Mouse (Mus musculus): ENCODE data around the gene Enpp3. TPM values are rescaled to one million over a fixed set of nuclear protein-coding genes. Genes with fewer than 3 reads are reported as not detected.

The Enpp3 gene
- polyA plus RNA-seq, 1 experiment from 2014 or later, result 2.2 TPM

DNA sequence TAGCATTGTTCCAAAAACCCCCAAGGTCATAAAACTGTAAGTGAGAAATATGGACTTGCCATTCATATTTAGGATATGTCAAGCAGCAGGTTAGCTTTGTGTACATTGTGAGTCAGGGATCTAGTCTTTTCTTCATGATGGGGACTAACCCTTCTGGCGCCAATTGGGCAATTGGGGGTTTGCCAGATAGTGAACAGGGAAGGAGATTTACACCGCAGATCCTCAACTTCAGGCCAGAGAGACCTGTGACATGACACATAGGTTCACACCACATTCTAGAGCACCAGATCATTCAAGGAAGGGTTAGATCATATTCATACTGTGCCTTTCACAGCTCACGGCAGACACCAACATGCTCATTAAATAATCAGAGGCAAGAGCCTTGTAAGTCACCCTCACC is 58.7 kb downstream of the Enpp3 start:
- Histone ChIP-seq H3K27me3 (ENCODE audit: control insufficient read depth, insufficient read depth, low read depth, low read length) (no peaks in the 10 kb centered on the region), H3K36me3 (ENCODE audit: control insufficient read depth, insufficient read depth, low read length) (no peaks in the 10 kb centered on the region), H3K9me3 (ENCODE audit: control insufficient read depth, low read length) (no peaks in the 10 kb centered on the region), H3K27ac (ENCODE audit: low read length) (no peak overlapping the region), H3K4me1 (replicated peaks; ENCODE audit: control insufficient read depth, insufficient read depth, low read length) (peaks cover 5% of the 10 kb centered on the region), H3K4me3 (ENCODE audit: low read length) (no peak overlapping the region), H3K4me2 (ENCODE audit: low read depth, low read length) (no peak overlapping the region), H3K9ac (ENCODE audit: low read length) (no peak overlapping the region)
- ATAC-seq (ENCODE audit: low read depth), result no peak
- 83% methylated on average over 3 of the region's 3 CpGs for WGBS

DNA sequence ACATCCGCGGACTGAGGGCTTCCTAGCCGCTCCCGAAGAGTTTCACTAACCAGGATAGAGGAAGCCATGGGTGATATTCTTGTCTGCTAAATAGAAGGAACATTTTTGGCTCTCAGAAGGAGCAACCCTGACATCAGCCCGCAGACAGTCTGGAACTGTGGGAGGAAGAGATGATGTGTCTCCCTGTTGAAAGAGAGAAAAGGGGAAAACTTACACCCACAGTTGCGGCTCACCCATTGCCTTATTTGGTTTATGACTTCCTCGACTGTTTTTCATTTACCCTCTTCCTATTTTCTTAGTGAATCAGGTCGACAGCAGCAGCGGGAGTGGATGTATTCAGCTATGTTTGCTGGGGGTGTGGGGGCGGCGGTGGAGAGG is 64.0 kb downstream of the Enpp3 start:
- Histone ChIP-seq H3K4me3 (ENCODE audit: low read length) (no peak overlapping the region), H3K4me2 (ENCODE audit: low read depth, low read length) (no peak overlapping the region), H3K27ac (ENCODE audit: low read length) (no peak overlapping the region), H3K36me3 (ENCODE audit: control insufficient read depth, insufficient read depth, low read length) (no peaks in the 10 kb centered on the region), H3K27me3 (ENCODE audit: control insufficient read depth, insufficient read depth, low read depth, low read length) (no peaks in the 10 kb centered on the region), H3K9me3 (ENCODE audit: control insufficient read depth, low read length) (no peaks in the 10 kb centered on the region), H3K9ac (ENCODE audit: low read length) (no peak overlapping the region), H3K4me1 (replicated peaks; ENCODE audit: control insufficient read depth, insufficient read depth, low read length) (peaks cover 5% of the 10 kb centered on the region)
- no peak for ATAC-seq (ENCODE audit: low read depth)
- 70% methylated on average over 11 of the region's 11 CpGs for WGBS

DNA sequence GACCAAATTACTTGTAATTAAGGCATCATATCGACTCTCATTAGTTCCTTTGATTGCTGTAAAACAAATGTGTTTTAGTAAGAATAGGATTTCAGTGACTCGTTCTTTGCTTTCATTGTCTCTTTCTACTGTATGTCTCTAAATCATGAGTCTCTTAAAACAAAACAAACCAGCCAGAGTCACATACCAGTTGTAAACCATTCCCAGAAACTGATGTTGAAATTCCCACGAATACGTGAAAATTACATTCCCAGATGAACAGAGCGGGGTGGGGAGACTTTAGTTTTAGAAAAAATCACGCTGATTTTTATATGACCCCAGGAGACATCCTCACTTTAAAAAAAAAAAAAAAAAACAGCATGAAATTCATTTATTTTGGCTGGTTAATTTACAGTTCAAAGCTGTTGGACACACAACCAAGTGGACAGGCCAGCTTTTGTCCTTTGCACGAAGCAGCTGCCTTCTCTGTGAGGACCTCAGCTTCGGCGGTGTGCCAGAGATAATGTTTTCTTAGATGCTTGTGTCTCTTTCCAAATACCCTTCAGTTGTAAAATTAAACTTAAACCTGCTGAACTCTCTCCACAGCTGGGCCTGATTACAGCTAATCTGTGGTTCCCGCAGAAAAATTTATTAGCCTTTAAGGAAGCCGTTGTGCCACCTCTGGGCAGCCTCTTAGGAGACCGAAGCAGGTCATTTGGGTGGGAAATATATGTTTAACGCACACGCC is 64.5 kb downstream of the Enpp3 start:
- Histone ChIP-seq H3K4me3 (ENCODE audit: low read length) (no peak overlapping the region), H3K36me3 (ENCODE audit: control insufficient read depth, insufficient read depth, low read length) (no peaks in the 10 kb centered on the region), H3K27me3 (ENCODE audit: control insufficient read depth, insufficient read depth, low read depth, low read length) (no peaks in the 10 kb centered on the region), H3K9me3 (ENCODE audit: control insufficient read depth, low read length) (no peaks in the 10 kb centered on the region), H3K4me1 (replicated peaks; ENCODE audit: control insufficient read depth, insufficient read depth, low read length) (peaks cover 5% of the 10 kb centered on the region), H3K27ac (ENCODE audit: low read length) (no peak overlapping the region), H3K9ac (ENCODE audit: low read length) (no peak overlapping the region), H3K4me2 (ENCODE audit: low read depth, low read length) (no peak overlapping the region)
- ATAC-seq (ENCODE audit: low read depth), result no peak
- WGBS, result 64% methylated on average over 14 of the region's 14 CpGs

GRCm38 (mm10) chr10:24769496-24769895 is 73.1 kb downstream of the Enpp3 start:
- no peaks in the 10 kb centered on the region for H3K36me3 ChIP-seq (ENCODE audit: control insufficient read depth, insufficient read depth, low read length)
- no peak overlapping the region for H3K27ac ChIP-seq (ENCODE audit: low read length)
- H3K4me3 ChIP-seq (ENCODE audit: low read length), result no peak overlapping the region
- H3K27me3 ChIP-seq (ENCODE audit: control insufficient read depth, insufficient read depth, low read depth, low read length), result no peaks in the 10 kb centered on the region
- no peak overlapping the region for H3K4me2 ChIP-seq (ENCODE audit: low read depth, low read length)
- ATAC-seq (ENCODE audit: low read depth), result no peak
- 0 out of 2 replicates have a peak, but pooled peaks cover 3% of the 10 kb centered on the region for H3K4me1 ChIP-seq (replicated peaks; ENCODE audit: control insufficient read depth, insufficient read depth, low read length)
- no peak overlapping the region for H3K9ac ChIP-seq (ENCODE audit: low read length)
- 88% methylated on average over 7 of the region's 7 CpGs for WGBS
- no peaks in the 10 kb centered on the region for H3K9me3 ChIP-seq (ENCODE audit: control insufficient read depth, low read length)

GRCm38 (mm10) chr10:24767695-24768094 is 74.9 kb downstream of the Enpp3 start:
- Histone ChIP-seq H3K27ac (ENCODE audit: low read length) (no peak overlapping the region), H3K9me3 (ENCODE audit: control insufficient read depth, low read length) (no peaks in the 10 kb centered on the region), H3K9ac (ENCODE audit: low read length) (no peak overlapping the region), H3K36me3 (ENCODE audit: control insufficient read depth, insufficient read depth, low read length) (no peaks in the 10 kb centered on the region), H3K4me1 (replicated peaks; ENCODE audit: control insufficient read depth, insufficient read depth, low read length) (0 out of 2 replicates have a peak, but pooled peaks cover 3% of the 10 kb centered on the region), H3K4me3 (ENCODE audit: low read length) (no peak overlapping the region), H3K4me2 (ENCODE audit: low read depth, low read length) (no peak overlapping the region), H3K27me3 (ENCODE audit: control insufficient read depth, insufficient read depth, low read depth, low read length) (no peaks in the 10 kb centered on the region)
- WGBS, result 72% methylated on average over 11 of the region's 11 CpGs
- ATAC-seq (ENCODE audit: low read depth), result no peak

GRCm38 (mm10) chr10:24766061-24766460 is 76.6 kb downstream of the Enpp3 start:
- H3K9me3 ChIP-seq (ENCODE audit: control insufficient read depth, low read length), result no peaks in the 10 kb centered on the region
- H3K36me3 ChIP-seq (ENCODE audit: control insufficient read depth, insufficient read depth, low read length), result no peaks in the 10 kb centered on the region
- H3K9ac ChIP-seq (ENCODE audit: low read length), result no peak overlapping the region
- H3K4me3 ChIP-seq (ENCODE audit: low read length), result no peak overlapping the region
- 0 out of 2 replicates have a peak, but pooled peaks cover 3% of the 10 kb centered on the region for H3K4me1 ChIP-seq (replicated peaks; ENCODE audit: control insufficient read depth, insufficient read depth, low read length)
- ATAC-seq (ENCODE audit: low read depth), result no peak
- H3K27me3 ChIP-seq (ENCODE audit: control insufficient read depth, insufficient read depth, low read depth, low read length), result no peaks in the 10 kb centered on the region
- no peak overlapping the region for H3K27ac ChIP-seq (ENCODE audit: low read length)
- WGBS, result 67% methylated on average over 1 of the region's 1 CpGs
- no peak overlapping the region for H3K4me2 ChIP-seq (ENCODE audit: low read depth, low read length)

DNA sequence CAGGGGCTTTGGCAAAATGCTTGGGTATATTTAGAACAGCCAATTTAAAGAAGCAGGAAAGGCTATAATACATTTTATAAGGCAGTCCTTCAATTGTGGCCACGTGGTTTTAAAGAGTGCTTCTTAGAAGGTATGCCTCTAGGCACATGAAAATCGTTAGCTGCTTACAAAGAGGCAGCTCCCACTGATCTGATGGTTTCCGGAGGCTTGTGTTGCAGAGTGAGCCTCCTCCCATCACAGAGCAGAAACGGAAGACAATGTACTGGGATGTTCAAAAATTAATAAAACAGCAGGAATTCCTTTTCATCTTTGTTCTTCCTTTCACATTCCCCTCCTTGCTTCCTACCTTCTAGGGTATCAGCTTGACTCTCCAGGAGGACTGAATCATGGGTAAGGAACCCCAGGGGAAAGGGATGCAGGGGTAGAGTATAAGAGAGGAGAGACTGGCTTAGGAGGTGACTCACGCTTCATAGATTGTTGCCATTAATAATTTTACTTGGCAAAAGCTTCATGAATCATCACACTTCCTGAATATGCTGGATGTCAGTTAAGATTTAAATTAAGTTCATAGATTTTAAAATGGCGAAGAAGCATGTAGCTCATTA is 77.4 kb downstream of the Enpp3 start:
- Histone ChIP-seq H3K4me3 (ENCODE audit: low read length) (no peak overlapping the region), H3K27me3 (ENCODE audit: control insufficient read depth, insufficient read depth, low read depth, low read length) (no peaks in the 10 kb centered on the region), H3K4me2 (ENCODE audit: low read depth, low read length) (no peak overlapping the region), H3K9ac (ENCODE audit: low read length) (no peak overlapping the region), H3K36me3 (ENCODE audit: control insufficient read depth, insufficient read depth, low read length) (no peaks in the 10 kb centered on the region), H3K4me1 (replicated peaks; ENCODE audit: control insufficient read depth, insufficient read depth, low read length) (no peaks in the 10 kb centered on the region), H3K27ac (ENCODE audit: low read length) (no peak overlapping the region), H3K9me3 (ENCODE audit: control insufficient read depth, low read length) (no peaks in the 10 kb centered on the region)
- 59% methylated on average over 6 of the region's 6 CpGs for WGBS
- ATAC-seq (ENCODE audit: low read depth), result no peak

GRCm38 (mm10) chr10:24764640-24765039 is 78.0 kb downstream of the Enpp3 start:
- Histone ChIP-seq H3K4me1 (replicated peaks; ENCODE audit: control insufficient read depth, insufficient read depth, low read length) (no peaks in the 10 kb centered on the region), H3K9me3 (ENCODE audit: control insufficient read depth, low read length) (no peaks in the 10 kb centered on the region), H3K4me2 (ENCODE audit: low read depth, low read length) (no peak overlapping the region), H3K27ac (ENCODE audit: low read length) (no peak overlapping the region), H3K9ac (ENCODE audit: low read length) (no peak overlapping the region), H3K27me3 (ENCODE audit: control insufficient read depth, insufficient read depth, low read depth, low read length) (no peaks in the 10 kb centered on the region), H3K4me3 (ENCODE audit: low read length) (no peak overlapping the region), H3K36me3 (ENCODE audit: control insufficient read depth, insufficient read depth, low read length) (no peaks in the 10 kb centered on the region)
- WGBS, result 75% methylated on average over 3 of the region's 3 CpGs
- ATAC-seq (ENCODE audit: low read depth), result no peak

DNA sequence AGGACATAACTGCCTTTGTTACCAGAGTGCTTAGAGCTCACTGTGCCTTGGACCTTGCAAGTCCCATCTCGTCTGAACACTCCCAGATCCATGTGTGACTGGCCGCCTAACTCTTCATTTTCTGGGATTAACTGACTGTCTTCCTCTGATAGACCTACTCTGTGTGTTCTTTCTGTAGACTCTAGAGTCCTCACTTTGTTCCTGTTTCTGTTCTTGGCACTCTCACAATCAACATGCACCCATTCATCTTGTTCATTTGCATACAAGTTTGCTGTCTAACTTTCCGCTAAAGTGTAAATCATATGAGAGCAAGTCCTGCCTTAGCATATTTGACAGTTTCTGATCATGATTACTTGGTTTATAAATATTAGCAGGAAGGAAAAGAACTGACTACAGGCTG is 79.4 kb downstream of the Enpp3 start:
- H3K27ac ChIP-seq (ENCODE audit: low read length), result no peak overlapping the region
- H3K9ac ChIP-seq (ENCODE audit: low read length), result no peak overlapping the region
- 89% methylated on average over 3 of the region's 3 CpGs for WGBS
- no peak overlapping the region for H3K4me2 ChIP-seq (ENCODE audit: low read depth, low read length)
- no peaks in the 10 kb centered on the region for H3K9me3 ChIP-seq (ENCODE audit: control insufficient read depth, low read length)
- no peaks in the 10 kb centered on the region for H3K36me3 ChIP-seq (ENCODE audit: control insufficient read depth, insufficient read depth, low read length)
- H3K4me1 ChIP-seq (replicated peaks; ENCODE audit: control insufficient read depth, insufficient read depth, low read length), result no peaks in the 10 kb centered on the region
- H3K4me3 ChIP-seq (ENCODE audit: low read length), result no peak overlapping the region
- no peaks in the 10 kb centered on the region for H3K27me3 ChIP-seq (ENCODE audit: control insufficient read depth, insufficient read depth, low read depth, low read length)
- ATAC-seq (ENCODE audit: low read depth), result no peak

All from lung, embryonic 16.5 days (tissue).